Mouse (Mus musculus) left cerebral cortex, adult 18-20 months (tissue): ENCODE data around the gene Klhl11. TPM values are rescaled to one million over a fixed set of nuclear protein-coding genes. Genes with fewer than 3 reads are reported as not detected.

Experiments used
- DNase-seq, 2 experiments: peaks; one replicate each; pipeline ENCODE4 v3.0.0; 2021 to 2022; ENCODE audit warnings: low spot score in 2 of 2, mixed read lengths in 1 of 2
- total RNA-seq, 2 experiments: library from RNA; stranded (reverse); gene quantifications; 2 replicates each; pipeline ENCODE4 v1.2.3; 2021

The Klhl11 gene
- total RNA-seq, 2 experiments from 2014 or later: 104 to 106 TPM

- no peak for DNase-seq
These were observed 967 bp downstream of the Klhl11 start for GRCm38 (mm10) chr11:100471352-100472196.

- DNase-seq: no peak
These were observed 6.7 kb downstream of the Klhl11 start for GRCm38 (mm10) chr11:100465833-100466232.

GRCm38 (mm10) chr11:100465229-100465792 lies 7.2 kb downstream of the Klhl11 start:
- no peak for DNase-seq

- DNase-seq: peak; percentile 39
These were observed 9.8 kb downstream of the Klhl11 start for GRCm38 (mm10) chr11:100462699-100463098.

- DNase-seq: no peak
These were observed 14.8 kb downstream of the Klhl11 start for GRCm38 (mm10) chr11:100457711-100458110.

- no peak for DNase-seq
These were observed 15.3 kb downstream of the Klhl11 start for GRCm38 (mm10) chr11:100457247-100457646.

GRCm38 (mm10) chr11:100442625-100443024 lies 29.9 kb downstream of the Klhl11 start:
- DNase-seq: no peak

- no peak for DNase-seq
These were observed 30.7 kb downstream of the Klhl11 start, which contains the start of the genes Nt5c3b and Klhl10 for GRCm38 (mm10) chr11:100441797-100442196. Nt5c3b (minus strand) TSS chr11:100441808. Klhl10 (plus strand) TSS chr11:100441917.

- peak; percentile 84 to 86 for DNase-seq
These were observed 31.6 kb downstream of the Klhl11 start for GRCm38 (mm10) chr11:100440691-100441522.

GRCm38 (mm10) chr11:100437901-100438300 lies 34.6 kb downstream of the Klhl11 start:
- DNase-seq: no peak

- DNase-seq: no peak
These were observed 36.8 kb downstream of the Klhl11 start for GRCm38 (mm10) chr11:100435678-100436246.

GRCm38 (mm10) chr11:100432002-100432401 lies 40.5 kb downstream of the Klhl11 start:
- no peak for DNase-seq

- no peak for DNase-seq
These were observed 42.5 kb downstream of the Klhl11 start for GRCm38 (mm10) chr11:100430052-100430451.

- DNase-seq: no peak
These were observed 43.8 kb downstream of the Klhl11 start for GRCm38 (mm10) chr11:100428612-100429199.

- DNase-seq: no peak
These were observed 45.7 kb downstream of the Klhl11 start for GRCm38 (mm10) chr11:100426820-100427219.

GRCm38 (mm10) chr11:100425851-100426250 lies 46.7 kb downstream of the Klhl11 start:
- DNase-seq: peak; percentile 68 to 72

GRCm38 (mm10) chr11:100423836-100424235 lies 48.7 kb downstream of the Klhl11 start:
- no peak for DNase-seq

GRCm38 (mm10) chr11:100421537-100421936 lies 51.0 kb downstream of the Klhl11 start:
- no peak for DNase-seq

GRCm38 (mm10) chr11:100414914-100415822 lies 57.4 kb downstream of the Klhl11 start, which contains the start of gene Fkbp10:
Fkbp10 (plus strand) TSS chr11:100415697.
- DNase-seq: no peak
